ENCODE assay signal across 20 mouse cellular contexts in genomic region chr17:82779096-82779495, GRCm38 (mm10).
DNase-seq lines count a peak whose midpoint lies in the region; ATAC-seq and TF ChIP-seq lines count a peak whose summit lies in the region.
"Had no signal": no experiment of that assay in that cellular context is flagged by ENCODE, and none has a peak within 500 bp of the region (broad histone marks: within the 10 kb centered on the region; RNA-seq: fewer than 3 reads in every experiment).

No protein-coding gene starts in this region.

- H3K9me3 ChIP-seq in heart, embryonic 11.5 days (replicated peaks; ENCODE audit: control insufficient read depth, low read length), result no peaks in the 10 kb centered on the region
- no peaks in the 10 kb centered on the region for H3K9me3 ChIP-seq in forebrain, embryonic 10.5 days
- H3K9me3 ChIP-seq: embryonic facial prominence, embryonic 13.5 days; limb, embryonic 13.5 days; liver, embryonic 13.5 days had no signal

- peaks cover 1% of the 10 kb centered on the region; the same call in 1 of the 2 replicates for H3K4me1 ChIP-seq in heart, adult 2 months (ENCODE audit: control insufficient read depth, insufficient read depth, low read length)
- H3K4me1 ChIP-seq in heart, embryonic 11.5 days (ENCODE audit: control insufficient read depth, insufficient read depth, low read length), result no peaks in the 10 kb centered on the region
- H3K4me1 ChIP-seq in forebrain, embryonic 10.5 days, result no peaks in the 10 kb centered on the region
- H3K4me1 ChIP-seq: embryonic facial prominence, embryonic 13.5 days; limb, embryonic 13.5 days; liver, embryonic 13.5 days had no signal

- TF ChIP-seq POLR2A in heart, adult 2 months (IDR thresholded peaks at IDR 0.05; ENCODE audit: insufficient read depth, low read depth, low read length), result no peak

- no peak for ATAC-seq in heart, embryonic 11.5 days (replicated peaks; ENCODE audit: insufficient number of reproducible peaks, low FRiP score, low TSS enrichment)
- ATAC-seq: forebrain, embryonic 16.5 days had no signal

- H3K36me3 ChIP-seq in heart, adult 2 months (ENCODE audit: control insufficient read depth, insufficient read depth, low read length), result no peaks in the 10 kb centered on the region
- H3K36me3 ChIP-seq in heart, embryonic 11.5 days (ENCODE audit: control insufficient read depth, insufficient read depth, low read length), result no peaks in the 10 kb centered on the region
- H3K36me3 ChIP-seq in forebrain, embryonic 10.5 days (replicated peaks), result no peaks in the 10 kb centered on the region
- H3K36me3 ChIP-seq: embryonic facial prominence, embryonic 13.5 days; limb, embryonic 13.5 days; liver, embryonic 13.5 days had no signal

- WGBS in heart, adult 2 months, result 60% methylated on average over 2 of the region's 2 CpGs
- 60% methylated on average over 2 of the region's 2 CpGs for WGBS in heart, embryonic 11.5 days (ENCODE audit: insufficient replicate concordance)
- WGBS in forebrain, embryonic 10.5 days, result 84% methylated on average over 2 of the region's 2 CpGs

- H3K4me3 ChIP-seq in heart, adult 2 months, result no peak overlapping the region
- no peak overlapping the region for H3K4me3 ChIP-seq in heart, embryonic 11.5 days (ENCODE audit: low read depth, low read length)
- no peak overlapping the region for H3K4me3 ChIP-seq in forebrain, embryonic 10.5 days
- H3K4me3 ChIP-seq: embryonic facial prominence, embryonic 13.5 days; limb, embryonic 13.5 days; liver, embryonic 13.5 days had no signal

- TF ChIP-seq CTCF in heart, adult 2 months (IDR thresholded peaks at IDR 0.05), result no peak

- no peak overlapping the region for H3K27ac ChIP-seq in heart, adult 2 months
- no peak overlapping the region for H3K27ac ChIP-seq in heart, embryonic 11.5 days (ENCODE audit: low read depth, low read length)
- no peak overlapping the region for H3K27ac ChIP-seq in forebrain, embryonic 10.5 days
- H3K27ac ChIP-seq: embryonic facial prominence, embryonic 13.5 days; limb, embryonic 13.5 days; liver, embryonic 13.5 days had no signal

- intact Hi-C loops in heart, adult 2 months (cut with DNase I), result no loop called here

- no peaks in the 10 kb centered on the region for H3K27me3 ChIP-seq in heart, adult 2 months (ENCODE audit: control insufficient read depth, insufficient read depth, low read length)
- H3K27me3 ChIP-seq in heart, embryonic 11.5 days (ENCODE audit: control insufficient read depth, insufficient read depth, low read length), result no peaks in the 10 kb centered on the region
- no peaks in the 10 kb centered on the region for H3K27me3 ChIP-seq in forebrain, embryonic 10.5 days (ENCODE audit: poor library complexity, severe bottlenecking)
- H3K27me3 ChIP-seq: embryonic facial prominence, embryonic 13.5 days; limb, embryonic 13.5 days; liver, embryonic 13.5 days had no signal

- TF ChIP-seq EP300 in heart, adult 2 months (IDR thresholded peaks at IDR 0.05; ENCODE audit: insufficient read depth, low read depth, low read length), result no peak

- no peak overlapping the region for H3K4me2 ChIP-seq in heart, embryonic 11.5 days
- H3K4me2 ChIP-seq: embryonic facial prominence, embryonic 13.5 days; limb, embryonic 13.5 days; liver, embryonic 13.5 days; lung, embryonic 14.5 days had no signal

- peak; percentile 1 for DNase-seq in adrenal gland, adult 8-10 months
- no peak for DNase-seq in adrenal gland, postnatal 4 days (ENCODE audit: low spot score in 2 of 2)
- peak; percentile 48 to 52 for DNase-seq in heart, adult 2 months
- DNase-seq in adrenal gland, postnatal 14 days, result peak; percentile 20
- DNase-seq in heart, postnatal 4 days, result peak; percentile 46
- no peak for DNase-seq in forebrain, embryonic 10.5 days (ENCODE audit: extremely low spot score, low spot score)
- DNase-seq in adipocyte (ENCODE audit: low spot score), result no peak
- DNase-seq: cerebellum, adult 2 months; kidney, adult 2 months; kidney, postnatal 10 days; layer of hippocampus, postnatal 36 days; liver, embryonic 13.5 days; lung, embryonic 14.5 days; lung, postnatal 36 days; right cerebral cortex, postnatal 4 days; thymus, postnatal 25 days had no signal

- no peaks in the 10 kb centered on the region for H3K79me2 ChIP-seq in heart, adult 2 months (replicated peaks; ENCODE audit: control insufficient read depth, insufficient read depth, low read length)

- no peak overlapping the region for H3K9ac ChIP-seq in heart, adult 2 months (ENCODE audit: low read depth, low read length)
- H3K9ac ChIP-seq in heart, embryonic 11.5 days (ENCODE audit: low read depth, low read length), result no peak overlapping the region
- H3K9ac ChIP-seq: embryonic facial prominence, embryonic 13.5 days; limb, embryonic 13.5 days; liver, embryonic 13.5 days; lung, embryonic 14.5 days had no signal

Comparison
In these comparisons a context has a peak if more than half of its experiments do, and no peak if none do; other contexts are left out.
1. DNase-seq: peak in adrenal gland, adult 8-10 months (single experiment), heart, adult 2 months (2 of 2), adrenal gland, postnatal 14 days (single experiment) and heart, postnatal 4 days (single experiment); none in adrenal gland, postnatal 4 days (0 of 2), forebrain, embryonic 10.5 days (single experiment) and adipocyte (single experiment).